Mouse (Mus musculus): ENCODE measurements around the gene Fam19a3.
A peak's percentile ranks its signal among the peaks of the same experiment; 100 is the strongest.
"Not testable (repeated sequence)": the region's sequence is repeated elsewhere in the genome, so short reads cannot be mapped to it uniquely, and the experiment has no call there.

Fam19a3 gene

DNA sequence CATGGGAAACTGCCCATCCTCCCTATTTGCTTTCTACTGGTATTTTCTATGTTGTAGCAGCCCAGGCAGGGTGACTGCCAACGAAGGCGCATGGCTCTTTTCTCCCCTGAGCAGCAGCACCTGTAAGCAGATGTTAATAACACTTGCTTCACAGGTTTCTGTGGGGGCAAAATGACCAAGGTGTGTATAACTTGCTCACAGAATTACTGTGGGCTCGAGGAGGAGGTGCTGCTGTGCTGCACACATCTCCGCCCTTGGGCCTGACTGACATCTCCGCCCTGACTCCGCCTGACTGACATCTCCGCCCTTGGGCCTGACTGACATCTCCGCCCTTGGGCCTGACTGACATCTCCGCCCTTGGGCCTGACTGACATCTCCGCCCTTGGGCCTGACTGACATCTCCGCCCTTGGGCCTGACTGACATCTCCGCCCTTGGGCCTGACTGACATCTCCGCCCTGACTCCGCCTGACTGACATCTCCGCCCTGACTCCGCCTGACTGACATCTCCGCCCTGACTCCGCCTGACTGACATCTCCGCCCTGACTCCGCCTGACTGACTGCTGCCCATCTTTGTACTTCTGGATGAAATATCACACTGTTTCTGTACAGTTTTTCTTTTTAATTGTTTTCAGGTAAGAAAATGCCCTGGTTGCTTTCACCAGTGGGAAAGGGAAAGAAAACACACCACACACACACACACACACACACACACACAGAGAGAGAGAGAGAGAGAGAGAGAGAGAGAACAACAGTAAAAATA is 19.4 kb downstream of the Fam19a3 start:
- not testable (repeated sequence) for DNase-seq (ENCODE audit: low spot score)

- DNase-seq (ENCODE audit: low spot score): no peak
These were observed 22.8 kb downstream of the Fam19a3 start for GRCm38 (mm10) chr3:104758869-104759268.

- peak; percentile 71 for DNase-seq (ENCODE audit: low spot score)
These were observed 23.2 kb downstream of the Fam19a3 start for GRCm38 (mm10) chr3:104758406-104758805.

- peak; percentile 18 for DNase-seq (ENCODE audit: low spot score)
These were observed 28.8 kb downstream of the Fam19a3 start for GRCm38 (mm10) chr3:104752845-104753244.

DNA sequence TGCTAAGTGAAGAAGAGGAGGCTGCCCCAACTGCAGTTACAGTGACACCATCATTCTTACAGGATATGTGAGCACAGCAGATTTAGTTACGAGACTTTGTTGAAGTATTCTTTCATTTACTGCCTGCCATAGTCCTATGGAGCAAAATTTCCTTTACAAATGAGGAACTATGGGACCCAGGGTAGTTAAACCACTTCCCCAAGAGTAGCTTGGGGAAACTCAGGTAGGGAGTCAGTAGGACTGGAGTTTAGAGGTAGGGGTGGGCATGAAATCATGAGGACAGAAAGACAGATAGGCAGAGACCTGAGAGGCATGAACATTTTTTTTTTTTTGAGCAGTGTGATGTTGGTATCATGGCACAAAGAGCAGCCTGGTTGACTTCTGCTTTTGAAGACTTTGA is 37.8 kb downstream of the Fam19a3 start:
- DNase-seq (ENCODE audit: low spot score): no peak

DNA sequence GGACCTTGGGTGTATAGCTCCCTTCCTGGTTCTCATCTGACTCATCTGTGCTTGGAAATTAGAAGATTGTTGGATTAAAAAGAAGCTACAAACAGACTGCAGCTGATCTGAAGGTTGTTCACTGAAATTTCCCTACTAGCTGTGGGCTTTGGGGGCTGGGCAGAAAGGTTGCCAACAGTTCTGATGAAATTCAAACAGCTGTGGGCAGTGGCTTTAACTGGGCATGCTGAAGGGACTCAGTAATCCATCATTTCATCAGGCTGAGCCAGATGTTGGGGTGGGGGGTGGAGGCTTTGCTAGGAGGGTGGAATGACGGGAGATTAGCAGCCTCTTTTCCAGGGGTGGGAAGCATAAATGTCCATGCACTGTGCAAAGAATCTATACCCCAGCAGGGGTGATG is 38.5 kb downstream of the Fam19a3 start:
- no peak for DNase-seq (ENCODE audit: low spot score)

DNA sequence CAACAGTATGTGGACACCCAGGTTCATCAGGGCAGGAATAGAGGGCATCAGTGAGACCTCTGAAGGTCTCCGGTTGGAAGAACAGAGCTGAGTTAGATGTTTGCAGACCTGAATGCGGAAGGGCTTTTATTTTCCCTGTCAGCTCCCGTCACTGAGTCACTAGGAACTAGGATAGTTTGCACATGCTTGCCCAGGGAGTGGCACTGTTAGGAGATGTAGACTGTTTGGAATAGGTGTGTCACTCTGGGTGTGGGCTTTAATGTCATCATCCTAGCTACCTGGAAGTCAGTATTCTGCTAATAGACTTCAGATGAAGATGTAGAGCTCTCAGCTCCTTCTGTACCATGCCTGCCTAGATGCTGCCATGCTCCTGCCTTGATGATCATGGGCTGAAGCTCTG is 39.7 kb downstream of the Fam19a3 start:
- no peak for DNase-seq (ENCODE audit: low spot score)

- DNase-seq (ENCODE audit: low spot score): no peak
These were observed 47.0 kb downstream of the Fam19a3 start for GRCm38 (mm10) chr3:104734654-104735053.

DNA sequence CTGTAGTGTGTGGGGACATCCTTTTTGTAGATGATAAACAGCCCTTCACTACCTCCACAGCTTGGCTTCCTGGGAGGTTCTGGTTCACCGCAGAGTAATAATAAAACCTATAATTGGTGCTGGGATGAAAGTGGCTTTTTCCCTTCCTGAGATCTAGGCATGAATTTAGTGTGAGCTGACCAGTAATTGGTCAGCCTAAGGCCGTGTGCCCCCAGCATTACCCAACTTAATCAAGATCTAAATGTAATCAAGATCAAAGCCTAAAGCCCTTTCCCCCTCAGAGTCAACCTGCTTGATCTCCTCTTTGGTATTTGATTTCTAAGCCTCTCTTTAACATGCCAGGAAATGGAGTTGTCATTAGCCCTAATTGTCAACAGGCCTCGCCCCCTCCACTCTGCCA is 48.7 kb downstream of the Fam19a3 start:
- DNase-seq (ENCODE audit: low spot score): no peak

GRCm38 (mm10) chr3:104729270-104729839 is 52.3 kb downstream of the Fam19a3 start:
- no peak for DNase-seq (ENCODE audit: low spot score)
